Mouse (Mus musculus) olfactory bulb, adult 2 months (tissue): ENCODE data around the gene Vstm4.

Experiments used
- CTCF ChIP-seq: fragments of 200-500 bp; IDR thresholded peaks from 2 replicates; pipeline ENCODE4 v1.5.1; 2012; ENCODE audit warnings: low read depth, mild to moderate bottlenecking, low read length, moderate library complexity; ENCODE audit not compliant: insufficient read depth
- POLR2A ChIP-seq: fragments of 200-500 bp; IDR thresholded peaks from 2 replicates; pipeline ENCODE4 v1.6.1; 2012; ENCODE audit warnings: mild to moderate bottlenecking, low read depth, low read length, moderate library complexity; ENCODE audit not compliant: insufficient read depth

GRCm38 (mm10) chr14:32814961-32815360, 41.6 kb upstream of the Vstm4 start:
- TF ChIP-seq POLR2A, result no peak
- TF ChIP-seq CTCF, result no peak
